Mouse (Mus musculus) heart, postnatal 25 days (tissue): ENCODE measurements around the gene Tnfrsf14. TPM values are rescaled to one million over a fixed set of nuclear protein-coding genes. Genes with fewer than 3 reads are reported as not detected.

Experiments used
- DNase-seq: peaks from one replicate; pipeline ENCODE4 v3.0.0; 2022; ENCODE audit warnings: low spot score
- intact Hi-C: fragments of 180-260 bp; cut with DNase I; formaldehyde crosslinking; loops from one replicate; pipeline ENCODE4 v1.15.1; 2025
- total RNA-seq, 2 experiments: library from RNA; stranded (reverse); gene quantifications; 2 replicates each; pipeline ENCODE4 v1.2.3; 2021

Gene Tnfrsf14
- 1 to 10 TPM; 3.8 to 6.7 TPM for total RNA-seq

DNA sequence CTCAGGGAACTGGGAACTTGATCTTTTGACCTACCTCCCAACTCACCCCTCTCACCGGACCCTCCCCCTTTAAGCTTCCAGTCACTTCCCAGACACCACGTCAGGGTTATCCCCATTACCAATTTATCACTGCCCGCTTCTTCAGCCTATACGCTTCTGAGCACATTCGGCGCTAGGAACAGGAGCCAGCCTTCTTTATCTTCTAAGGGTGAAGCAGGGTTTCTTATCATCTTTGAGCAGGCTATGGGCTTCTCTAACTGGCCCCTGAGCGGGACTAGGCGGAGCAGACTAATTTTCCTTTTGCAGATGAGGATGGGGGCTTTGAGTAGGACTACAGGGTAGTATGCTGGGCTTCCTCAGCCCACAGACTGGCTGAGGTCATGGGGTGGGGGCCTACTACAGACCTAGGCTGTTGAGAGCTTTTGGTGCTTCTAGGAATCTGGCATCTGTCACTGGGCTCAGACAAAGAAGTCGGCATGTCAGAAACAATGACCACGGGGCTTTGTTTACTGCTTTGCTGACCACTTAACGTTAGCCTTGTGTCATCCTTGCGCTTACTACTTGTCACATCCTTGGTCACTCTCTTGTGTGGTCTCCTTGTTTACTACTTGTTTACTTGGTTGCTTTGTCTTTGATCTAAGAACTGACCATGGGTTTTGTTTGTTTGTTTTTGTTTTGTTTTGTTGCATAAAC is at the start of gene Tnfrsf14:
Tnfrsf14 (minus strand) TSS at position 169 of the 693 bp plus-strand sequence.
- no peak for DNase-seq
- intact Hi-C loops = no loop called here

DNA sequence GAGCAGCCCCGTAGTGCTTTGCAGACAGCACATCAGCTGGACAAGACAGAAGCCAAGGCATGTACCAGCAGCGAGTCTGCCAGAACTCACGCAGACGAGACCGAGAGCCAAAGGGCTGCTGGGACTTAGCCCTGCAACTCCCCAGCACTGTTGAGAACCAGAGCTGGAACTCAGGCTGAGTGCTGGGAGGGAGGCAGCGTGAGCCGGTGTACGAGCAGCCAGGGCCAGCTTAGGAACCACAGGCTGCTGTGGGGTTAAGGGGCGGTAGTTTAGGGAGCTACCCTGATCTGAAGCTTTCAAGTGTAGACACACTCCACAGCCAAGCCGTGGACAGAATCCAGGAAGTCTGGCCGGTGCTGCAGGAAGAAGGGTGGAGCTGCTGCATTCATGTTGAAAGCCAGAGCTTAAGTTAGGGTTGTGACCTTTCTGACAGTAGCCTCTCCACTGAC is 45.8 kb upstream of the Tnfrsf14 start:
- intact Hi-C loops = no loop called here
- peak; percentile 45 for DNase-seq

DNA sequence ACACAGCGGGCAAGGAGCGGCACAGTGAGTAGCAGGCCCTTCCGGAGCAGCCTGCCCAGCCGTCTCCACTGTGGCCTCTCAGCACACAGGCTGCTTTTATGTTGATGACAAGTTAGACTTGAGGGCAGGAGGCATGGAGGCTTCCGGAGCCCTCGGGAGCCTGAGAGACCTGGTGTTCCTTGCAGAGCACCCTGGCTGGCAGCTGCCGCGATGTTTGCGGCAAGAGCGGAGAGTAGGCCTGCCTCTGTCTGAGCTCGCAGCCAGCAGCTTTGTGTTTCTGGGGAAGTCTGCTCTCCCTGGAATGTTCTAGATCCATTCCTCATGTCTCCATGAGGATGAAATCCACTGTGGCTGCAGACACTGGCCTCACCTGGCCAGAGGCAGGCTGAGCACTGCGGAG is 44.2 kb upstream of the Tnfrsf14 start:
- intact Hi-C loops = no loop called here
- no peak for DNase-seq

DNA sequence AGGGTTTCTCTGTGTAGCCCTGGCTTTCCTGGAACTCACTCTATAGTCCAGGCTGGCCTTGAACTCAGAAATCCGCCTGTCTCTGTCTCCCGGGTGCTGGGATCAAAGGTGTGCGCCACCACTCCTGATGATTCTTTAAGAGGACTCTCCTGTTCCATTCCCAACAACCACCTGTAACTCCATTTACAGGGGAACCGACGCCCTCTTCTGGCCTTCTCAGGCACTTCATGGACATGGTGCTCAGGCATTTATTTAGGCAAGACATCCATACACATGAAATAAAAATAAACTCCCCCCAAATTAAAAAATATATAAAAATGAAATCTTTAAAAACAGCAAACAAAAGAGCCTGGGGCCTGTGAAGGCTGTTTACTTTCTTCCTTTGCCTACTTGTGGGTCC is 38.8 kb upstream of the Tnfrsf14 start:
- DNase-seq = no peak
- intact Hi-C loops = no loop called here

DNA sequence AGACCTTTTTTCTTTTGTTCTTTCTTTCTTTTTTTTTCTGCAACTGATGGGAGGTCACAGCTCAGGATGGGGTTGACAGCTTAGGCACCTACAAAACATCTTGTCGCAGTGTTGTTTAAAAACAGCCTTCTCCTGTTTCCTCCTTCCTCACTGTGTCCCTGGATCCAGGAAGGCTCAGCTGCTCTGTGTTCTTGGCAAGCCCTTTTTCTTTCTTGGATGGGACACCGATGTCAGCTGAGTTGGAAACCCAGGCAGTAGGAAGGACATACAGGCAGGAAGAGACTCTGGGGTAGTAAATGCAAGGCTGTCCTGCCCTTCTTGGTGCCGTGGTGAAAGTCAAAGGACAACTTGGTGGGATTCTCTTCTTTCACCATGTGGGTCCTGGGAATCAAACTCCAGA is 37.5 kb upstream of the Tnfrsf14 start:
- intact Hi-C loops = no loop called here
- DNase-seq = no peak

DNA sequence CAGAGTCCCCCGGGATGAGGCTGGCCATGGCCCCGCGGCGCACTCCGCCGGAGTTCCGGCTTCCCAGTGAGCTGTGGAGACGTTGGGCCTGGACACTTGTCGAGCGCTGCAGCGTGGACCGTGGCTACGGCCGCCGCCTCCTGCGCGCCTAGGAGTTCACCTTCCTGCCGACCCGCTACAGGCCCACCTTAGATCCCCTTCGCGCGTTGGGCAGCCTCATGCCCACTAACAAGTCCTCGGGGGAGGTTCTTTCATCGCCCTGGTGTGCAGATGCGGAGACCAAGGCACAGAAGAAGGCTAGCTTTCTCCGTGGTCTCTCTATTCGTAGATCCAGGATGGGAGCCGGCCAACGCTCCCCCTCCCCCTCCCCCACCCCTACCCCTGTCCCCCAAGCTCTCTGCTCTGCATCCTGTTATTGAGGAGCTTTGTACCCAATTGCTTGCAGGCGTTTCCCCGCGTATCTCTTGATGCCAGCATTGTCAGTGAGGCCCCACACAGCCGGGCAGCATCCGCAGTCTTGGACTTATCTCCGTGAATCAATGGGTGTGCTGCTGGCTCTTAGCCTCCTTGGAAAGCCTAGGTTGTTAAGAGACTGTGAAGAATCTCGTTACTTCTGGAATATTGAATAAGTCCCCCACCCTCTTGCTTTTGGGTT is 36.3 kb upstream of the Tnfrsf14 start:
- intact Hi-C loops = no loop called here
- DNase-seq = no peak

DNA sequence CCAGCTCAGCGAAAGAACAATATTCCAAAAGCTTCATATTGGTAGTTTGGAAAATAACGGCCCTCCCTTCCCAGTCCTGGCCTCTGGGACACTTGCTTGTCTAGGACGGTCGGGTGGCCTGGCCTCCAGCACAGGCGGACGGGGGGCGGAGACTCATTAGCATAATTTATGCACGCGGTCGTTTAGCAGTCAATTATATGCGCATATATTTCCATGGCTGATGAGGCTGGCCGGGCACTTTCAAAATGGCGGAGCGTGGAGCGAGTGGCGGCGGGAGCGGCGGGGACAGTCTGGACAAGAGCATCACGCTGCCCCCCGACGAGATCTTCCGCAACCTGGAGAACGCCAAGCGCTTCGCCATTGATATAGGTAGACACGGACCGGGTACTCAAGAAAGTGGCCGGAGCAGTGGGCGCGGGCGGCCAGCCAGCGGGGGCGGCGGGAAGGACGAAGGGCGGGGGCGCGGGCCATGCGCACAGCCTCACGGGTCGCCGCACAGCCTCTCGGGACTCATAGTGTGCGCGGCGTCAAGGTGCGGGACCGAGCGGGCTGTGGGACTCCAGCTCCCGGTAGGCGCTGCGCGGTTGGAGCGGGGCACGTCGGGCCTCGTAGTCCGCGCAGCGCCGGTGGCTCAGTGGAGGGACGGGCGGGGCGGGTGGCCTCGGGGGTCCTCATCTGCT is 35.7 kb upstream of the Tnfrsf14 start, which contains the start of gene Pank4:
Pank4 (plus strand) TSS at position 223 of the 680 bp plus-strand sequence.
- DNase-seq = peak; percentile 84
- intact Hi-C loops = loop anchor here (2.0 kb wide), 1 partner anchor 19 kb away; no protein-coding TSS in a partner anchor

DNA sequence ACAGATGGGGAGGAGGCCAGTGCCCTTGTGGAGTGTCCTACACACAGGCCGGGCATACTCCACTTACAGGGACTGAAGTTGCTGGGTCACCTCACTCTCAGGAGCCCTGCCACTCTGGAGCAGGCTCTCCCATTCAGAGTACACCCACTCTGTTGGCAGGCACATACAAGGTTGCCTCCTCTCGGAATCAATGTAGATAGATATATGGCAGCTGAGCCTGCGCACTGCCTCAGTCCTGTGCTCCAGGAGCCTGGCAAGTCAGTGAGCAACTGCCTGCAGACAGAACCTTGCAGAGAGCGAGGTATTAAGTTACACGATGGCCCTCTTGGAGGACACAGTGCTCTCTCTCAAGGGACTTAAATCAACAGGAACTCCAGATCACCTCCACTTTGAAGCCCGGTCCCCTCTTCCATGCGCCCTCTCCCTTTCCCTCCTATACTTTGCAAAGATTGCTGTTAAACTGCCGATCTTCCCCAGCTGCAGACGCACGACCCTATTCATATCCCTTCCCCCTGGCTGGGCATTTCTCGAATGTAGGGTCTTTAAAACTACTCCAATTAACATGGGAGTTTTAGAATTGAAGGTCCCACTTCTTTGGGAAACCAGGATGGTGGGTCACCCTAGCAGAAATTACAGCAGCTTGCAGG is 35.0 kb upstream of the Tnfrsf14 start:
- intact Hi-C loops = loop anchor here (2.0 kb wide), 1 partner anchor 19 kb away; no protein-coding TSS in a partner anchor
- no peak for DNase-seq

DNA sequence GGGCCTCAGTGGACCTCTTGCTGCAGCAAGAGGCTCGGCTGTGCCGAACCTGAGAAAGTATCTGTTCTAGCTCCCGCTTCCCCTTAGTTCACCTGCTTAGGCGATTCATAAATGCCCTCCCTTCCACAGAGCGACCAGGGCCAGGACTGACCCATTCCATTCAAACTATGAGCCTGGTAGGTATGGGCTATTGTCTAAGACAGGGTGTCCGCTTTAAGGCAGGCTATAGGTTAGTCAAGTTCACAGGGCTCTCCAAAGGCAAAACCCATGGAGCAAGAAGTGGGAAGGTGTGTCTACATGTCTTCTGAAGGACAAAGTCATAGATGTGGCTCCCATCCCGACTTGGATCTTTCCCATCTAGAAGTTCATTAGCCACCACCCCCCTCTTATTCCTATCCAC is 34.3 kb upstream of the Tnfrsf14 start:
- intact Hi-C loops = loop anchor here (2.0 kb wide), 1 partner anchor 18 kb away; no protein-coding TSS in a partner anchor
- no peak for DNase-seq

DNA sequence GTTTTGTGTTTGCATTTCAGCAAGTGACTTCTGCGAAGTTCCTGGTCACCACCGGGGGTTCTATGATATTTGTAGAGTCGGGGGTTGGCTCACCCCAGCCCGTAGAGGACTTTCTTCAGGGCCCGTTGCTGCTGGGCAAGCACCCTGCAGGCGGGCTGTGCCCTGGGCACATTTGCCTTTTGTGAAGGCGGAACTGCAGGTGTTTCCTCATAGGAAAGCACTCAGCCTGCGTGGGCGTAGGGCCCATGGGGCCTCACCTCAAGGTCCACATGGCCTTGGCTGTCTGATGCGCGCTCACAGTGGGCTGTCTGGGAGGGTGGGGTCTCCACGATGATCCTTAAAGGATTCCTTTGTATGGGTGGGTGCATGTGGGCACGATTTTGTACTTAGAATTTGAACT is 33.5 kb upstream of the Tnfrsf14 start:
- intact Hi-C loops = loop anchor here (2.0 kb wide), 1 partner anchor 17 kb away; no protein-coding TSS in a partner anchor

DNA sequence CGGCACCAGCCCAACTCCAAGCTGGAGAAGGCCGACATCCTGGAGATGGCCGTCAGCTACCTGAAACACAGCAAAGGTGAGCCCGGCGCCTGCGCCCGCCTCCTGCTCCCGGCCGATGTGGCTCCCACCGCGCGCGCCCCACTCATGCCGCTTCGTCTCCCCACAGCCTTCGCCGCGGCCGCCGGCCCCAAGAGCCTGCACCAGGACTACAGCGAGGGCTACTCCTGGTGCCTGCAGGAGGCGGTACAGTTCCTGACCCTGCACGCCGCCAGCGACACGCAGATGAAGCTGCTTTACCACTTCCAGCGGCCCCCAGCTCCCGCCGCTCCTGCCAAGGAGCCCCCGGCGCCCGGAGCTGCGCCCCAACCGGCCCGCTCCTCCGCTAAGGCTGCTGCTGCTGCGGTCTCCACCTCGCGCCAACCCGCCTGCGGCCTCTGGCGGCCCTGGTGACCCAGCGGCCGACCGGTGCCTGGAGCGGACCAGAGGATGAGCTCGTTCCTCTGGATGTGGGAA is 32.9 kb upstream of the Tnfrsf14 start:
- intact Hi-C loops = no loop called here
- DNase-seq = no peak

More for the DNA sequence above, 33.5 kb upstream of the Tnfrsf14 start:
- no peak for DNase-seq

DNA sequence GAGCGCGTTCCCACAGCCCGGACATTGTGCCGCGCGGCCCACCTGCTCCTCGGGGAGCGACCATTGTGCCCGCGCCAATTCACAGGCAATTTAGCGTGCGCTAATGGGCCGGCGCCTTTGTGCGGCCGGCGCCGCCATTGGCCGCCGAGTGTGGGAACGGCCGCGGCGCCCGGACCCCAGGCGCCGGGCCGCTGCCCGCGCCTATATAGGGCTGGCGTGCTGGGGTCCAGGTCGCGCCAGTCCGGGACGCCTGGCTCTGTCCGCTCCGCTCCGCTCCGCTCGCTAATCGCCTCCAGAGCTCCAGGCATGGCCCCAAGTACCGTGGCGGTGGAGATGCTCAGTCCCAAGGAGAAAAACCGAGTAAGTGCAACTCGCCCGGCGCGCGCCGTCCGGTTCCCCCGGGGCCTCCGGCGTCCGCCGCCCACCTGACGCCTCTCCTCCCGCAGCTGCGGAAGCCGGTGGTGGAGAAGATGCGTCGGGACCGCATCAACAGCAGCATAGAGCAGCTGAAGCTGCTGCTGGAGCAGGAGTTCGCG is 32.4 kb upstream of the Tnfrsf14 start, which contains the start of gene Hes5:
Hes5 (plus strand) TSS at position 234 of the 536 bp plus-strand sequence.
- no peak for DNase-seq
- intact Hi-C loops = no loop called here

DNA sequence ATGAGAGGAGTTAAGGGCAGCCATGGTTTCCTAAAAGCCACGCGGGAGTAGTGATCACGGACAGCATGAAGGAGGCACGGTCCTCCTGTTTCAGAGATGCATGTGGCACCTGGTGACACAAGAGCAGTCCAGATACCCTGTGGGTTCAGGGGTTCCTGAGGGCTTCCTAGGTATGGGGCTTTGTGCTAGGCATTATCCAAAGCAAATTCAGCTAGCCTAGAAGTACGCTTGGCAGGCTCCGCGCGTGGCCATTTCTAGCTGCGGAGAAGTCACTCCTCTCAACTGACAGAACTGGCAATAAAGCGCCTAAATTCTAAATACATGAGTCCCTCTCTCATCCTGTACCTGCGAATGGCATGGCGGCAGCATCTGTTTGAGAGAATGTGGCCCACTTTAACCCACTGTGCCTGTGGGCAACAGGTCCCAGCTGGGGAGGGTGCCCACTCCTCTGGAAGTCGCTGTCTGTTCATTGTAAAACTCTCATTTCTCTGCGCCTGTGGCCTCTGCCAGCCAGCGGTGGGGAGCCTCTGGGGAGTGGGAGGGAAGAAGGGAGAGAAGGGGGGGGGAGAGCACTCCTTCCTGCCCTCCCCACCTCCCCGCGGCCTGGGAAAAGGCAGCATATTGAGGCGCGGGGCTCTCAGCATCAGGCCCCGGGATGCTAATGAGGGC is 31.8 kb upstream of the Tnfrsf14 start:
- intact Hi-C loops = no loop called here

DNA sequence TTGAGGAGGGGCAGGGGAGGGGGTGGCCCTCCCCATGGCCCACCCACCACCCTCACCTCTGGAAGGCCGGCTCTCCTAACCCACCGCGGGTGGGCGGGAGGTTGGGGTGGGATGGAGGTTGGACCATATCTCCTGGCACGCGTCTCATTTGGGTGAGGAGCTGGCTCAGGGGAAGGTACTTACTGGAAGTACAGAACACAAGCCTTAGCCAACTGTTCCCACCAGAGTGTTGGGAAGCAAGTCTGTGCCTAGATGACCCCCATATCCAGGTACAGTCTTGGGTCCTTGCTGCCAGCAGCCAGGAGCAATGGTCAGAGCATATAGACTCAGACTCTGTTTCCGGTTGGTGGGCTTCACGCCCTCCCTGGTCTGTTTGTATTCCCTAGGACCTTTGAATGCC is 30.3 kb upstream of the Tnfrsf14 start:
- intact Hi-C loops = no loop called here
- DNase-seq = no peak

More for the DNA sequence above, 31.8 kb upstream of the Tnfrsf14 start:
- DNase-seq = no peak

DNA sequence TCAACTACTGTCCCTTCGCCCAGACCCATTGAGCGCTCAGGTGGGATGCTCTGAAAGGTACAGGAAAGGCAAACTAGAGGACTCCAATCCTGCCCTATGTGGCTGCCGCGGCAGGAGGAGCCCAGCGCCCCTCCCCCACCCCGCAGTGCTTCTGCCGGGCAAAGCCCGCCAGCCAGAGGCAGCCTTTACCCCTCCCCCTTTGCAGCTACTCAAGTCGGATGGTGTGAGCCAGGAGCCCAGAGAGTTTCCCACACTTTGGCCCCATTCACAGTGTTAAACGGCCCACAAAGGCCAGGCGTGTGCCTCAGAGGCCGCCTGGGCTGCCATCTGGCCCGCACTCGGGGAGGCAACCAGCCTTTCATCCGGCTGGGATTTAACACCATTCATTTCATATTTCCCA is 29.8 kb upstream of the Tnfrsf14 start:
- DNase-seq = no peak
- intact Hi-C loops = no loop called here

DNA sequence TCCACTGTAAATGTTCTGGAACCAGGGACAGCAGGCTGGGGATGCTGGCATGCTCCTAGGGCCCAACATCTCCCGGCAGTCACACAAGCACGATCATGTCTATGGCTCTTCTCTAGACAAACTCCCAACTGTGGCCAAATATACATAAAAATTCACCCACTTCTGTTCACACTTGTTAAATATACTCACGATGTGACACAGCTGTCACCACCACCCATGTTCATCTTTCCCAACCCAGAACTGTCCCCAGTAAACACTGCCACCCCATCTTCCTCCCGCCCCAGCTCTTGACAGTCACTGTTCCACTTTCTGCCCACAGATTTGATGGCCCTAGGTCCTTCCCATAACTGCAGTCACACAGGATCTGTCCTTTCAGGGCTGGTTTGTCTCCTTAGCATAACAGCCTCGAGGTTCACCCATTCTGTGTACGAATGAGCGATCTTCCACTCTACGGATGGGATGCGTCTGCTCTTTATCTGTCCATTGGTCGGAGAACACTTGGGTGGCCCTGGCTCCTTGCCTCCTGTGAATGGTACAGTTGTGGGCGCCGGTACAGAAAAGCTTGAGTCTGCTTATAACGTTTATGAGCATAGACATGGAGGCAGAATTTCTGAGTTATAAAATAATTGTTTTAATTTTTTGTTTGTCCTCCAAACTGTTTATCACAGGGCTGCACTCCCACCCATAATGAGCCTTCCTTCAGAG is 29.1 kb upstream of the Tnfrsf14 start:
- no peak for DNase-seq
- intact Hi-C loops = no loop called here

DNA sequence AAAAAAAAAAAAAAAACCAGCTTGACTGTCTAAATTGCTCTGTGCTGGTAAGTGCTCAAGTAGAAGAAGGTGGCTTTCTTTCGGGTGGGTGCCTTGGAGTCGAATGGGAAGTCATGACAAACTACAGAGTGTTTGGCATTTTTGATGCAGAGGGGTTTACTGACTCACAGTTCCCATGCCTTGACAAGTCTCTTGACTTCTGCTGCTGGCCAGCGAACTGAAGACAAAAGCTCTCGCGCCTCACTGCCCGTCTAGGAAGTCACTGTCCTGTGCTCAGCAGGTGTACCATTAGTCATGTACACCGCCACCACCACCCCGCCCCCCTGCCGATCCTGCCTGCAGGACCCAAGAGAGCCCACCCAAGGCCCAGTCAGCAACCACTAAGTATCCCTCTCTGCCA is 28.2 kb upstream of the Tnfrsf14 start:
- DNase-seq = no peak

DNA sequence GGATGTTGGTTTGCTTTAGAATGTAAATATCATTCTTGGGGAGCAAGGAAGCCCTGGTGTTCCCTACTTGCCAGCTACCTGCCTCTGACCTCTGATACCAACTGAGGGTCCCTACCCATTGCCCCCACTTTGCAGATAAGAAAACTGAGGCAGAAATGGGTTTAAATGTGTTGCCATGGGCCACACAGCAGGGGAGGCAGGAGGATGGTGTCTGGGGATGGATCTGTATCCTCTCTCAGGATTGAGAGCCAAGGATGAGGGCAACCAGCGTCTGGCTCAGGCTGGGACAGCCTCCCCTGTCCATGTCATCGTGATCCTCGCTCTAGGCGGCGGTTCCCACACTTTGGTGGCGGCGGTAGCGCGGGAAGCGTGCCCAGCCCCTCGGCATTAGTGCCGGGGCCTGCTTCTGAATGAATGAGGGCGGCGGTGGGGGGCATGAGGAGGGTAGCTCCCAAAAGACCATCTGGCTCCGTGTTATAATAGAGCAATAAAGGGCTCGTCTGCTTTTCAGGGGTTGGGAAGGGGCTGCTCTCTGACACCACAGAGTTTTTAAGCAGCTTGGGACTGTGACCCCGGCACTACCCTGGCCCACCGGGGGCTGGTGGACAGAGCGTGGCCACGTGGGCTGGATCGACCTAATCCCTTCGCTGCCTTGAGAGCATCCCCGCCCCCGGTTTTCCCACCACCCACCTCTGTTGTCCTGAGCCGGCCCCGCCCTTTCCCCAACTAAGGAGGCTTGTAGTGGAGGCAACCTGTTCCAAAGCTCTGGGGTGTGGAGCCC is 24.3 kb upstream of the Tnfrsf14 start:
- intact Hi-C loops = no loop called here
- no peak for DNase-seq

More for the DNA sequence above, 28.2 kb upstream of the Tnfrsf14 start:
- intact Hi-C loops = no loop called here
